Mouse (Mus musculus): ENCODE measurements at regions not wholly inside any gene's neighbourhood (a gene's known extent, or its start where the extent isn't known, plus 50 kb on each side); places are given as distances from the start of the nearest gene placed in this dataset.

DNA sequence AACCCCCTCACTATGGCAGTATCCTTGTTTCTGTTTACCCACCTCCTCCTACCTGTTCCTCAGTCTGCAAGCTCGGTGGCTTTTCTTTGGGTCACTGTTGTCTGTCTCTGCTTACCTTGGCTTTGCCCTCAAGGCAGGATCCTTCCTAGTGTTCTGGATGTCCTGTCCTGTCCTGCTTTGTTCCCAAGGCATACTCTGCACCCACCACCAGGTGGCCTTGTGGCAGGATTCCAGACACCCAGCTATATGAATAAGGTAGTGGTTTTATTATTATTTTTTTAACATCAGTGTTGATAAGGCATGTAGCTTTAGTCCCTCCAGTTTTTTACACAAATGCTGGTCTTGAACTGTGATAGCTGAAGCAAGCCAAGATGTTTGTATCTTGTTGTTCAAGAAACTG, 478.7 kb downstream of the 1700129C05Rik start:
- no peak for TF ChIP-seq MEF2A (IDR thresholded peaks at IDR 0.05; ENCODE audit: extremely low read depth, insufficient replicate concordance, low read depth, low read length, poor library complexity, severe bottlenecking)
- no peak for TF ChIP-seq POLR2A (IDR thresholded peaks at IDR 0.05; ENCODE audit: control insufficient read depth in 1 of 2, insufficient read depth in 1 of 2, low read depth in 1 of 2, low read length in 2 of 2, poor library complexity in 1 of 2)
- TF ChIP-seq MAFK (IDR thresholded peaks at IDR 0.05; ENCODE audit: borderline replicate concordance, low read depth, low read length), result no peak
- TF ChIP-seq EP300 (IDR thresholded peaks at IDR 0.05; ENCODE audit: low read depth in 1 of 2, low read length in 2 of 2), result no peak
- TF ChIP-seq UBTF (IDR thresholded peaks at IDR 0.05; ENCODE audit: borderline replicate concordance, insufficient read depth, low read depth, low read length), result no peak
- TF ChIP-seq USF2 (IDR thresholded peaks at IDR 0.05; ENCODE audit: borderline replicate concordance in 1 of 2, insufficient read depth in 1 of 2, low read depth in 1 of 2, low read length in 2 of 2), result no peak
- no peak for TF ChIP-seq CTCF (IDR thresholded peaks at IDR 0.05 in 2 of 3, conservative IDR thresholded peaks at IDR 0.05 in 1 of 3; ENCODE audit: control insufficient read depth in 1 of 3, insufficient read depth in 1 of 3, low read depth in 2 of 3, low read length in 3 of 3, poor library complexity in 1 of 3, severe bottlenecking in 1 of 3)
- TF ChIP-seq HCFC1 (IDR thresholded peaks at IDR 0.05; ENCODE audit: low read depth, low read length), result no peak
- TF ChIP-seq GATA1 (IDR thresholded peaks at IDR 0.05; ENCODE audit: low read depth, low read length), result no peak
- no peak for TF ChIP-seq SMC3 (IDR thresholded peaks at IDR 0.05; ENCODE audit: low read depth, low read length)
- no peak for TF ChIP-seq ZNF384 (IDR thresholded peaks at IDR 0.05; ENCODE audit: low read depth, low read length)
- TF ChIP-seq ZKSCAN1 (IDR thresholded peaks at IDR 0.05; ENCODE audit: low read depth, low read length), result no peak
- no peak for TF ChIP-seq TCF12 (IDR thresholded peaks at IDR 0.05; ENCODE audit: low read depth, low read length)
- TF ChIP-seq MAX (IDR thresholded peaks at IDR 0.05; ENCODE audit: low read length), result no peak

All from MEL (cell line).